Mouse (Mus musculus) cerebellum, adult 2 months (tissue): ENCODE data around the gene Irf2.

Experiments used
- CTCF ChIP-seq: fragments of 200-500 bp; IDR thresholded peaks from 2 replicates; pipeline ENCODE4 v1.5.1; 2011; ENCODE audit warnings: low read depth, mild to moderate bottlenecking, control low read depth, low read length, moderate library complexity, borderline replicate concordance; ENCODE audit not compliant: insufficient read depth
- POLR2A ChIP-seq: fragments of 200-500 bp; IDR thresholded peaks from 2 replicates; pipeline ENCODE4 v1.6.1; 2011; ENCODE audit warnings: low read length, control low read depth, borderline replicate concordance; ENCODE audit not compliant: insufficient read depth

DNA sequence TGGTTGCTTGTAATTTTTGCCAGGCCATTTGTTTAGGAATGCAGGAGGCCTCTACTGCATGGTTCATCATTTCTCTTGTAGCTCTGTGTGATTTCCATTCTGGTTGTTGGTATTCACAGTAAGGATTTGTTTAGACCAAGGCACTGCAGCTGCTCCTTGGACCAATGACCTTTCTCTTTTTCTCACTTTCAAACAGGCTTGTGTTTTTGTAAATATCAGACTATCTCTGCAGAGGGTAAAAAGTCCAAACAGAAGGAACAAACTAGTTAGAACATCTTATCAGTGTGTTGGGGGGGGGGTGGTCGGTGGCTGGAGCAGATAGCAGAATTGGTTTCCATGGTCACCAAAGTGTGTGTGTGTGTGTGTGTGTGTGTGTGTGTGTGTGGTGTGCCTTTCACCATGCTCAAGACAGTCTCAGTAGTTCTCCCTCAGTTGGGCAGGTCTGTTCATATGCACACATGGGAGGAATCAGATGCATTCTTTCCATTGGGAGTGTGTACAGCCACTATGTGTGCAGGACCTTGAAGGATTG, 61.7 kb downstream of the Irf2 start:
- no peak for TF ChIP-seq POLR2A
- TF ChIP-seq CTCF: no peak
